1 mouse cellular context compared by ENCODE assay signal in genomic region chr10:53525265-53525976, GRCm38 (mm10).
TF ChIP-seq lines count a peak whose summit lies in the region.

No protein-coding gene starts in this region.

TF ChIP-seq in CH12.LX, 34 proteins besides CTCF, POLR2A, EP300 and RAD21 (continued from another document):
- peak; percentile 72 for TF ChIP-seq RCOR1 (conservative IDR thresholded peaks at IDR 0.05; ENCODE audit: low read depth, low read length)
